Mouse (Mus musculus): ENCODE data around the gene D17H6S53E. TPM values are rescaled to one million over a fixed set of nuclear protein-coding genes. Genes with fewer than 3 reads are reported as not detected.

The D17H6S53E gene
- polyA plus RNA-seq, 1 experiment from 2014 or later: 6.9 TPM

DNA sequence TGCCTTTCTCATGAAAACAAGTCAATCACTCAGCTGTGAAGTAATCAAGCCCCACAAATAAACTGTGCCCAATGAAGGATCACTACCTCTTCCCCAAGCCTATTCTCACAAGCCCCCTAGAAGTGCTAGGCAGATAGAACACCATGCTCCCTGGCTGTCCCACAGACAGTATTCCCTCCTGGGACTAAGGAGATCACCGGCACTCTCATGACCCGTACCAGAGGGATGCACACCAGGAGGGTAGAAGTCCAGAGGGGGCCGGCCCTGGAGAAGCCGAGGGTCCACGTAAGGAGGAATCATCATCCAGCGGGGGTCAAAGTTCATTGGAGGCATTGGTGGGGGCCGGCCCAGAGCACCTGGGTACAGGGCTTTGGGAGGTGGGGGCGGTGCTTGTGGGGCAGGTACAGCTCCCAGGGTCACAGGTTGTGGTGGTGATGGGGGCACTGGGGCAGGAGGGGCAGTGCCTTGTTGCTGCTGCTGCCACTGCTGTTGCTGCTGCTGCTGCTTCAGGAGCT is 31.5 kb downstream of the D17H6S53E start:
- H3K4me1 ChIP-seq (ENCODE audit: control insufficient read depth, insufficient read depth, low read length): peaks cover 3% of the 10 kb centered on the region; the same call in 1 of the 2 replicates
- no peaks in the 10 kb centered on the region for H3K9me3 ChIP-seq (replicated peaks; ENCODE audit: control insufficient read depth, low read length)
- H3K9ac ChIP-seq (replicated peaks; ENCODE audit: low read length): no peak overlapping the region
- H3K4me3 ChIP-seq (ENCODE audit: low read depth, low read length): no peak overlapping the region
- DNase-seq (ENCODE audit: low spot score): no peak
- H3K27ac ChIP-seq (replicated peaks; ENCODE audit: low read depth, low read length): no peak overlapping the region
- H3K27me3 ChIP-seq (ENCODE audit: control insufficient read depth, insufficient read depth, low read length): no peaks in the 10 kb centered on the region
- no peak overlapping the region for H3K4me2 ChIP-seq (ENCODE audit: low read depth, low read length)
- no peak for ATAC-seq (replicated peaks; ENCODE audit: insufficient number of reproducible peaks, low FRiP score, low TSS enrichment, low read depth)
- WGBS: 91% methylated on average over 8 of the region's 8 CpGs
- H3K36me3 ChIP-seq (replicated peaks; ENCODE audit: control insufficient read depth, insufficient read depth, low read depth, low read length): peaks cover 80% of the 10 kb centered on the region

DNA sequence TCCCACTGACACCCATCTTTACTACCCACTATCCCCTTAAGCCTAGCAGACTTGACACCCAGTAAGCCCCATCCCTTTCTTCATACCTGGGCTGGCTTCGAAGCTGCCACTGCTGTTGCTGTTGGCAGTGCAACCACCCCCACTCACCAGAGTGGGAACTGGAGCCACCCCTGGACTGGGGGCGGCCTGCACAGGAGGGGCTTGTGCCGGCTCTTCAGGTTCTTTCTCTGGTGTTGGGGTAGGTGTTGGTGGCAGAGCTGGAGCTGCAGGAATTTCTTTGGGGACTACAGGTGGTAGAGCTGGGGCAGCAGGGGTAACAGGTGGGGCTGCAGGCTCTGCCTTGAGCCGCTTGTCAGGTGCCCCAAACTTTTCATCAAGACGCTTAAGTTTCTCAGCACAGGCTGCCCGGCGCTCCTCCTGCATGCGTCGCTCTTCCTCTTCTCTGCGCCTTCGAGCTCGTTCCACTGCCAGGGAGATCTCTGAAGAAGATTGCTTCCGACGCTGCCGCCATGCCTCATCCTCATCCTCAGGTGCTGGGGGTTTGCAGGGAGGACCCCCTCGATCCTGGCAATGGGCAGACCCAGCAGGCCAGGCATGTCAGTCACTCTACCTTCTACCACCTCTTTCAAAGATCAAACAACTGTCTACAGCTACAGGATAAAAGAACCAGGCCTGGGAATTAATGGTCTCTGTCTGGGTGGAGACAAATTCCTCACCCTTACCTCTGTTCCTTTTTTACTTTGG is 32.8 kb downstream of the D17H6S53E start:
- no peaks in the 10 kb centered on the region for H3K27me3 ChIP-seq (ENCODE audit: control insufficient read depth, insufficient read depth, low read length)
- WGBS: 93% methylated on average over 16 of the region's 16 CpGs

DNA sequence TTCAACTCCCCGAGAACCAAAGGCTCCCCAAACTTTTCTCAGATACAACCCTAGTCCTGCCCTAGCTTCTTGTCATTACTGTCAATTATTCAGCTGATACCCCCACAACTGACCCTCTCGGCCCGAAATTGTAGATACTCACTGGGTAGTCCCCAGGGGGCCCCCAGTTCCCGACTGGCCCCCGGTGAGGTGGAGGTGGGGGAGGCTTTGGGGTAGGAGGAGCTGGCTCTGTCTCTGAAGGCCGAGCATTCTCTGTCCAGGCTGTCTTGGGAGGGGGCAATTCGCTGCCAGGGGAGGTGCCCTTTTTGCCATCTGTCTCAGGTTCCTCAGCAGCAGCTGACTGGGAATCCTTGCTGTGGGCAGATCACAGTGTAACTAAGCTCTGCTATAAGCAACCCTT is 33.5 kb downstream of the D17H6S53E start:
- Histone ChIP-seq H3K9me3 (replicated peaks; ENCODE audit: control insufficient read depth, low read length) (no peaks in the 10 kb centered on the region), H3K36me3 (replicated peaks; ENCODE audit: control insufficient read depth, insufficient read depth, low read depth, low read length) (peaks cover 66% of the 10 kb centered on the region), H3K4me2 (ENCODE audit: low read depth, low read length) (no peak overlapping the region), H3K4me1 (ENCODE audit: control insufficient read depth, insufficient read depth, low read length) (peaks cover 4% of the 10 kb centered on the region; the same call in 1 of the 2 replicates), H3K9ac (replicated peaks; ENCODE audit: low read length) (no peak overlapping the region), H3K27ac (replicated peaks; ENCODE audit: low read depth, low read length) (no peak overlapping the region), H3K4me3 (ENCODE audit: low read depth, low read length) (no peak overlapping the region), H3K27me3 (ENCODE audit: control insufficient read depth, insufficient read depth, low read length) (no peaks in the 10 kb centered on the region)
- WGBS: 89% methylated on average over 7 of the region's 7 CpGs
- ATAC-seq (replicated peaks; ENCODE audit: insufficient number of reproducible peaks, low FRiP score, low TSS enrichment, low read depth) (no peak), DNase-seq (ENCODE audit: low spot score) (no peak)

More for the DNA sequence above, 32.8 kb downstream of the D17H6S53E start:
- Histone ChIP-seq H3K4me3 (ENCODE audit: low read depth, low read length) (no peak overlapping the region), H3K9ac (replicated peaks; ENCODE audit: low read length) (no peak overlapping the region), H3K27ac (replicated peaks; ENCODE audit: low read depth, low read length) (no peak overlapping the region), H3K4me2 (ENCODE audit: low read depth, low read length) (no peak overlapping the region), H3K36me3 (replicated peaks; ENCODE audit: control insufficient read depth, insufficient read depth, low read depth, low read length) (peaks cover 72% of the 10 kb centered on the region), H3K9me3 (replicated peaks; ENCODE audit: control insufficient read depth, low read length) (no peaks in the 10 kb centered on the region), H3K4me1 (ENCODE audit: control insufficient read depth, insufficient read depth, low read length) (peaks cover 6% of the 10 kb centered on the region; the same call in 1 of the 2 replicates)
- DNase-seq (ENCODE audit: low spot score) (no peak), ATAC-seq (replicated peaks; ENCODE audit: insufficient number of reproducible peaks, low FRiP score, low TSS enrichment, low read depth) (no peak)

DNA sequence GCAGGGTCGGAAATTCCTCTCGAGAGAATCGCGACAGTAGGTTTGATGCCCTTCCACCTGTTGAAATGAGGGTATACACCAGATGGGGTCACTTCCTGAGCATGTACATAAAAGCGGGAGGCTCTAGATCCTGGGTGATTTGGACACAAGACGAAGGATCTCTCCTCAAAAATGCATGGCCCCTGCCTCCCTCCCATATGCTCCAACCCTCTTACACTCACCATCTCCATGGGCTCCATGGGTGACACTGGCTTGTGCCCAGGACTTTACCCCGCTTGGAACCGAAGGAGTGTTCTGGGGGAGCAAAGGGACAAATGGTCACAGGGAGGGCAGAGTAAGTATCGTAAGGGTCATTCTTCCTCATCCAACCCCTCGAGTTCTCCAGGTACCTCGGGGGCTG is 35.2 kb downstream of the D17H6S53E start:
- Histone ChIP-seq H3K9me3 (replicated peaks; ENCODE audit: control insufficient read depth, low read length) (no peaks in the 10 kb centered on the region), H3K4me1 (ENCODE audit: control insufficient read depth, insufficient read depth, low read length) (peaks cover 2% of the 10 kb centered on the region; the same call in 1 of the 2 replicates), H3K27me3 (ENCODE audit: control insufficient read depth, insufficient read depth, low read length) (no peaks in the 10 kb centered on the region), H3K4me2 (ENCODE audit: low read depth, low read length) (no peak overlapping the region), H3K36me3 (replicated peaks; ENCODE audit: control insufficient read depth, insufficient read depth, low read depth, low read length) (peaks cover 48% of the 10 kb centered on the region), H3K4me3 (ENCODE audit: low read depth, low read length) (no peak overlapping the region), H3K9ac (replicated peaks; ENCODE audit: low read length) (no peak overlapping the region), H3K27ac (replicated peaks; ENCODE audit: low read depth, low read length) (no peak overlapping the region)
- ATAC-seq (replicated peaks; ENCODE audit: insufficient number of reproducible peaks, low FRiP score, low TSS enrichment, low read depth) (no peak), DNase-seq (ENCODE audit: low spot score) (no peak)
- 88% methylated on average over 11 of the region's 11 CpGs for WGBS

DNA sequence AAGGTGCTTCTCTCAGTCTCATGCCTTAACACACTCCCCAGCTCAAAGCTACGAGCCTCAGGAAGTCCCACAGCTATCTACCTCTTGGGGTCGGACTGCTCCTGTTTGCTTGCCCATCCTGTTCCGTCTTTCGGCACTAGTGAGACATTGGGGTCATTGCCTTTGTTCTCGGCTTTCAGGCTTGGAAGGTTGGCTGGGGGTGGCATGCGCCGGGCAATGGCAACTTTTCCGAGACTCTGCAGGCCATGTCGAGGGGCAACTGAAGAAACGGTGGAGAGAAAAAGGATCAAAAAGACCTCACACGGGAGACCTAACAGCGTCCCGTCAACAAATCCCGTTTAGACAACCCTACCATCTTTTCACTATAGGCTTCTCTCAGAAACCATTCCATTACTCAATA is 35.9 kb downstream of the D17H6S53E start:
- Histone ChIP-seq H3K27me3 (ENCODE audit: control insufficient read depth, insufficient read depth, low read length) (no peaks in the 10 kb centered on the region), H3K4me3 (ENCODE audit: low read depth, low read length) (peak overlapping the region; percentile 91), H3K4me2 (ENCODE audit: low read depth, low read length) (peak overlapping the region; percentile 96), H3K36me3 (replicated peaks; ENCODE audit: control insufficient read depth, insufficient read depth, low read depth, low read length) (peaks cover 41% of the 10 kb centered on the region), H3K4me1 (ENCODE audit: control insufficient read depth, insufficient read depth, low read length) (peaks cover 2% of the 10 kb centered on the region; the same call in 1 of the 2 replicates), H3K9me3 (replicated peaks; ENCODE audit: control insufficient read depth, low read length) (no peaks in the 10 kb centered on the region), H3K9ac (replicated peaks; ENCODE audit: low read length) (peak overlapping the region; percentile 99; the same call in 1 of the 2 replicates), H3K27ac (replicated peaks; ENCODE audit: low read depth, low read length) (no peak overlapping the region)
- DNase-seq (ENCODE audit: low spot score) (no peak), ATAC-seq (replicated peaks; ENCODE audit: insufficient number of reproducible peaks, low FRiP score, low TSS enrichment, low read depth) (no peak)
- WGBS: 75% methylated on average over 14 of the region's 14 CpGs

DNA sequence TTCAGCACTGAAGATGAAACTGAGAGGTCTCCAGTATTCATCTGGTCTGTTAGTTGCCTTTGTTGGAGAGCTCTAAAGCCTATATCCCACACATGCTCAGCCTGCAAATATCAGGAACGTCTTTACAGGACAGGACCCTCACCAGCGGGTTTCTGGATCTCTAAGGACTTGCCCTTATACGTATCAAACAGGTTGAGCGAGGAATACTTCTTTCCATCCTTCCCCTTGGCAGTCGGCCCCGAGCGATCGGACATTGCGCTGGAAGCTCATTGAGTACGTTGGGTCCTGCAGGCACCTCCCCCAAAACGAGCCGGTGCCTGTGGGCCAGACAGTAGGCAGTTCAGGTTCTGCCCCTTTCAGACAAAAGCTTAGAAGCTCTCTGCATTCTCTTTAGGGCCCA is 36.6 kb downstream of the D17H6S53E start:
- Histone ChIP-seq H3K27me3 (ENCODE audit: control insufficient read depth, insufficient read depth, low read length) (no peaks in the 10 kb centered on the region), H3K27ac (replicated peaks; ENCODE audit: low read depth, low read length) (no peak overlapping the region), H3K4me2 (ENCODE audit: low read depth, low read length) (peak overlapping the region; percentile 96), H3K4me3 (ENCODE audit: low read depth, low read length) (peak overlapping the region; percentile 91), H3K9ac (replicated peaks; ENCODE audit: low read length) (peak overlapping the region; percentile 99), H3K36me3 (replicated peaks; ENCODE audit: control insufficient read depth, insufficient read depth, low read depth, low read length) (peaks cover 35% of the 10 kb centered on the region), H3K4me1 (ENCODE audit: control insufficient read depth, insufficient read depth, low read length) (peaks cover 2% of the 10 kb centered on the region; the same call in 1 of the 2 replicates), H3K9me3 (replicated peaks; ENCODE audit: control insufficient read depth, low read length) (no peaks in the 10 kb centered on the region)
- DNase-seq (ENCODE audit: low spot score) (no peak), ATAC-seq (replicated peaks; ENCODE audit: insufficient number of reproducible peaks, low FRiP score, low TSS enrichment, low read depth) (no peak)
- WGBS: 61% methylated on average over 12 of the region's 12 CpGs

DNA sequence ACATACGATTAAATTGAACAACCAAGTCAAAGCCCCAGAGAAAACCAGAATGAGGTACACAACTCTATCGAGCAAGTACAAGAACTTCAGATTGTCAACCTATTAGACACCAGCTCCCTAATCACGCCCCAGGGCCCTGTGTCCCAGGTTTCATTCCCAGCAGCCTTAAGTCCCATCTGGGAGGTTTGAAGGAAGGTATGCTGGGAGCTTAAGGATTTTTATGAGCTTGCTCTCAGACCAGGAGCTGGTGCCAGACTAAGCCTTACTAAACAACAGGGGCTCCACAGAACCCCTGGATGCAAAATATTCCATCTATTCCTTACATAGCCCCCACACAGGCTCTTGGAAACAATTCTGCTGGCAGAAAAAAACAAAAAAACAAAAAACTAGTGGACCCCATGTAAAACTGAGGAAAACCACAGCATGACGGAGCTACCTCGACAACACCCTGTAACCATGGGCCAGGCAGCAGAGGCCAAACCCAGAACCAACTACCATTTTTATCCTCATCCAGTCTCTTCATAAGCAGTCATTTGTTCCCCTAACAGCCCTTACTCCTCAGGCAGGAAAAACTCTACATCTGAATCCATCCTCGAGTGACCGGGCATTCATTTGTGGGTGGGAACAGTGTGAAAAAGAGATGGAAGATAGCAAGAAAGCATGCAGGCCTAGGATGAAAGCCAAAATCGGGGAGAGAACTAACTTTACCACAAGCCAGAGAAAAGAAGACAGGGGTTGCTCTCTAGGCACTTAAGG is 37.3 kb downstream of the D17H6S53E start:
- peak overlapping the region; percentile 96 for H3K4me2 ChIP-seq (ENCODE audit: low read depth, low read length)
- no peaks in the 10 kb centered on the region for H3K27me3 ChIP-seq (ENCODE audit: control insufficient read depth, insufficient read depth, low read length)
- 19% methylated on average over 8 of the region's 8 CpGs for WGBS
- H3K36me3 ChIP-seq (replicated peaks; ENCODE audit: control insufficient read depth, insufficient read depth, low read depth, low read length): peaks cover 27% of the 10 kb centered on the region
- ATAC-seq (replicated peaks; ENCODE audit: insufficient number of reproducible peaks, low FRiP score, low TSS enrichment, low read depth) (no peak), DNase-seq (ENCODE audit: low spot score) (no peak)
- peak overlapping the region; percentile 91 for H3K4me3 ChIP-seq (ENCODE audit: low read depth, low read length)
- no peaks in the 10 kb centered on the region for H3K9me3 ChIP-seq (replicated peaks; ENCODE audit: control insufficient read depth, low read length)
- peak overlapping the region; percentile 93; the same call in 1 of the 2 replicates for H3K27ac ChIP-seq (replicated peaks; ENCODE audit: low read depth, low read length)
- peak overlapping the region; percentile 99 for H3K9ac ChIP-seq (replicated peaks; ENCODE audit: low read length)
- peaks cover 2% of the 10 kb centered on the region; the same call in 1 of the 2 replicates for H3K4me1 ChIP-seq (ENCODE audit: control insufficient read depth, insufficient read depth, low read length)
